Mouse (Mus musculus) ovary, adult 10 weeks (tissue): Measurements from ENCODE around the gene Tmem165. TPM values are rescaled to one million over a fixed set of nuclear protein-coding genes. Genes with fewer than 3 reads are reported as not detected.

Experiments used
- polyA plus RNA-seq: library from polyadenylated mRNA; stranded (reverse); fragments of 350-450 nt; fragmentation: Illumina TruSeq; extraction: RNeasy Lipid Tissue Mini Kit (QIAGEN cat#74804); gene quantifications from one replicate; pipeline ENCODE4 v1.2.3, GENCODE M21; 2014

Gene Tmem165
- polyA plus RNA-seq: 202 TPM

GRCm38 (mm10) chr5:76183750-76184261 lies at the start of gene Tmem165:
Tmem165 (plus strand) TSS chr5:76183880.

GRCm38 (mm10) chr5:76139808-76140729 lies 43.6 kb upstream of the Tmem165 start, which contains the start of gene Srd5a3:
Srd5a3 (plus strand) TSS chr5:76140271.

Other genes with a start within 250 kb of the Tmem165 start
- gene Kdr, start 205.4 kb upstream of the Tmem165 start, polyA plus RNA-seq: 33.7 TPM
- 36.3 TPM for gene Srd5a3, start 43.6 kb upstream of the Tmem165 start, polyA plus RNA-seq
- gene Clock, start 120.9 kb downstream of the Tmem165 start, polyA plus RNA-seq: 93.9 TPM
- not detected for gene Pdcl2, start 147.3 kb downstream of the Tmem165 start, polyA plus RNA-seq
- gene Nmu, start 179.9 kb downstream of the Tmem165 start, polyA plus RNA-seq: not detected